Mouse (Mus musculus) hindbrain, postnatal 0 days (tissue): ENCODE results near the gene Golga5. TPM values are rescaled to one million over a fixed set of nuclear protein-coding genes. Genes with fewer than 3 reads are reported as not detected.

Experiments
- ATAC-seq: fragments of 200-750 bp; cut with Nextera tagmentation; 2 replicates; pipeline ENCODE4 v1.8.0; 2017; ENCODE audit warnings: mild to moderate bottlenecking, moderate TSS enrichment, moderate library complexity
- DNase-seq: peaks from one replicate; pipeline ENCODE4 v3.0.0-alpha.2; 2015; ENCODE audit warnings: low spot score
- H3K27ac ChIP-seq: fragments of 300-500 bp; sonication (generic); 2 replicates; pipeline ENCODE4 v1.5.1; 2014; ENCODE audit warnings: mild to moderate bottlenecking
- H3K27me3 ChIP-seq: fragments of 300-500 bp; sonication (generic); 2 replicates; pipeline ENCODE4 v1.6.1; 2014; ENCODE audit warnings: low read length, mixed read lengths; ENCODE audit not compliant: insufficient read depth
- H3K36me3 ChIP-seq: fragments of 300-500 bp; sonication (generic); 2 replicates; pipeline ENCODE4 v1.6.1; 2014; ENCODE audit warnings: low read length, mixed read lengths; ENCODE audit not compliant: insufficient read depth
- H3K4me1 ChIP-seq: fragments of 300-500 bp; sonication (generic); 2 replicates; pipeline ENCODE4 v1.6.1; 2014; ENCODE audit warnings: antibody characterized with exemption, low read length, mixed read lengths; ENCODE audit not compliant: insufficient read depth
- H3K4me2 ChIP-seq: fragments of 300-500 bp; sonication (generic); 2 replicates; pipeline ENCODE4 v1.6.1; 2014; ENCODE audit warnings: low read depth, mild to moderate bottlenecking, low read length, moderate library complexity, mixed read lengths
- H3K4me3 ChIP-seq: fragments of 300-500 bp; sonication (generic); 2 replicates; pipeline ENCODE4 v1.5.1; 2014; ENCODE audit warnings: low read length
- H3K9ac ChIP-seq: fragments of 300-500 bp; sonication (generic); replicated peaks from 2 replicates; pipeline ENCODE4 v1.6.1; 2014; ENCODE audit warnings: mild to moderate bottlenecking, low read length, moderate library complexity, mixed read lengths
- H3K9me3 ChIP-seq: fragments of 300-500 bp; sonication (generic); 2 replicates; pipeline ENCODE4 v1.6.1; 2016; ENCODE audit warnings: low read length, mixed read lengths
- CTCF ChIP-seq: IDR thresholded peaks from 2 replicates; pipeline ENCODE4 v1.5.1; 2016; ENCODE audit warnings: antibody characterized with exemption, control low read depth, low read depth
- WGBS: fragments of 180-500 bp; shearing (Covaris S2); extraction: QIAGEN DNeasy Blood & Tissue Kit; methylation state at CpG from one replicate; pipeline ENCODE4 v1.1.7; 2014; 5-methylcytosine and 5-hydroxymethylcytosine counted together
- polyA plus RNA-seq: library from polyadenylated mRNA; unstranded; fragments of >200 nt; fragmentation: Nextera tagmentation; extraction: Ambion mirVana; gene quantifications from 2 replicates; pipeline ENCODE4 v1.2.1, GENCODE M21; 2015
- total RNA-seq: library from RNA; depleted of rRNA; stranded (reverse); fragments of >200 nt; gene quantifications from 2 replicates; pipeline ENCODE4 v1.2.3, GENCODE M21; 2014

The Golga5 gene
- total and polyA plus RNA-seq, 2 experiments from 2014 or later, result 23.2 to 24.3 TPM

DNA sequence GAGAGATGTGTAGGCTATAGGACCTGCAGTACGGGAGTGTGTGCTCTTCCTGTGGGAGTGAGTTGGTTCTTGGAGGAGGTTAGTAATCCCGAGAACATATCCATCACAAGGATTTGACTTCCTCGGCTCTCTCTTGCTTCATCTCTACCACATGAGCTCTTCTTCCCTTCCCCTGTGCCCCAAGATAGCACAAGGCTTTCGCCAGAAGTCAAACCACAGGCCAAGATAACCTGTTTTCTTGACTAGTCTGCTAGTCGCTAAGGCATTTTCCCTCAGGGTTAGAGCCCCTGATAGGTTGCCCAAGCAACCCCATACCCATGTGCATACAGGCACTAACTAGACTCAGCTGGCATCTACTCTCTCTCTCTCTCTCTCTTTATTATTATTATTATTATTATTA lies 25.3 kb upstream of the Golga5 start:
- ATAC-seq, result no peak
- 85% methylated on average over 5 of the region's 5 CpGs for WGBS
- no peaks in the 10 kb centered on the region for H3K27me3 ChIP-seq

DNA sequence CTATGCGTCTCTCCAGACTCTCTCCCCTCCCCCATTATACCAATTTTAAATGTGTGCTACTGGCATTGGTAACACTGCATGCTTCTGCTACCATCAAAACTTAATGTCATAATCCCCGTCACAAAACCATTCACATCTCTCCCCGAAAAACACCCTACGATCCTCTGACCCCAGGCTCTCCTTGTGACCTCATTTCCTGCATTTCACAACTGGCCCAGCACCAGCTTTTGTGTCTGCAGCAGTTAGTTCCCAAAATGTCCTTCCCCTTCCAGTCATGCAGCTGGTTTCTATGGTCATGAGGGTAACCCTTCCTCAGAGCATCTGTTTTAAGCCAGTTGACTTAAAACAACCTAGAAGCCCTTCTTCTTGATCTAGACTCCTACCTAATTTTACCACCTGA lies 23.5 kb upstream of the Golga5 start:
- no peaks in the 10 kb centered on the region for H3K36me3 ChIP-seq
- H3K4me2 ChIP-seq, result no peak overlapping the region
- DNase-seq (no peak), ATAC-seq (no peak)
- no peaks in the 10 kb centered on the region for H3K27me3 ChIP-seq
- no peak overlapping the region for H3K9ac ChIP-seq
- H3K27ac ChIP-seq, result no peak overlapping the region
- no peaks in the 10 kb centered on the region for H3K9me3 ChIP-seq
- 79% methylated on average over 4 of the region's 4 CpGs for WGBS
- H3K4me3 ChIP-seq, result no peak overlapping the region
- no peak for TF ChIP-seq CTCF
- no peaks in the 10 kb centered on the region for H3K4me1 ChIP-seq

More for the DNA sequence above, 25.3 kb upstream of the Golga5 start:
- no peak for TF ChIP-seq CTCF
- no peak overlapping the region for H3K4me3 ChIP-seq
- no peak overlapping the region for H3K27ac ChIP-seq
- no peak for DNase-seq
- H3K4me2 ChIP-seq, result no peak overlapping the region
- no peak overlapping the region for H3K9ac ChIP-seq
- H3K9me3 ChIP-seq, result no peaks in the 10 kb centered on the region
- no peaks in the 10 kb centered on the region for H3K4me1 ChIP-seq
- H3K36me3 ChIP-seq, result no peaks in the 10 kb centered on the region

DNA sequence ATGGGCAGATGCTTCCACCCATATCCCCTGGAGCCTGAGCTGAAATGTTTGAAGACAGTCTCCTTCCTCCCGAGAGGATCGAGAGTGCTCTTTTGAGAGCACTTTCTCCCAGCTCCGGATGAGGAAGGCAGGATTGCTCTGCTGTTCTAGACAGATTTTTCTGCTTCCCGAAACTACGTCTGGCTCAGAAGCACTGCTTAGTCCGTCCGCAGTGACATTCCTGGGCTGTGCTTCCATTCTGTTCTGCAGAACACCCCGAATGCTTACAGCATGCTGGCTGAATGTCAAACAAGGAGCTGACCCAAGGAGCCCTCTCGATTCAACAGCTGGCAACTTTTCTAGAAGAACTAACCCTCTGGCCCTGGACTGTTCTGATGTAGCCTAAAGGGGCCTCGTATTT lies 18.5 kb upstream of the Golga5 start:
- 63% methylated on average over 10 of the region's 10 CpGs for WGBS
- DNase-seq, result no peak
- no peaks in the 10 kb centered on the region for H3K27me3 ChIP-seq
- no peak overlapping the region for H3K27ac ChIP-seq
- H3K9ac ChIP-seq, result no peak overlapping the region
- H3K4me3 ChIP-seq, result no peak overlapping the region
- no peak for ATAC-seq
- no peak overlapping the region for H3K4me2 ChIP-seq
- H3K4me1 ChIP-seq, result no peaks in the 10 kb centered on the region
- H3K9me3 ChIP-seq, result no peaks in the 10 kb centered on the region
- no peaks in the 10 kb centered on the region for H3K36me3 ChIP-seq
- TF ChIP-seq CTCF, result no peak

DNA sequence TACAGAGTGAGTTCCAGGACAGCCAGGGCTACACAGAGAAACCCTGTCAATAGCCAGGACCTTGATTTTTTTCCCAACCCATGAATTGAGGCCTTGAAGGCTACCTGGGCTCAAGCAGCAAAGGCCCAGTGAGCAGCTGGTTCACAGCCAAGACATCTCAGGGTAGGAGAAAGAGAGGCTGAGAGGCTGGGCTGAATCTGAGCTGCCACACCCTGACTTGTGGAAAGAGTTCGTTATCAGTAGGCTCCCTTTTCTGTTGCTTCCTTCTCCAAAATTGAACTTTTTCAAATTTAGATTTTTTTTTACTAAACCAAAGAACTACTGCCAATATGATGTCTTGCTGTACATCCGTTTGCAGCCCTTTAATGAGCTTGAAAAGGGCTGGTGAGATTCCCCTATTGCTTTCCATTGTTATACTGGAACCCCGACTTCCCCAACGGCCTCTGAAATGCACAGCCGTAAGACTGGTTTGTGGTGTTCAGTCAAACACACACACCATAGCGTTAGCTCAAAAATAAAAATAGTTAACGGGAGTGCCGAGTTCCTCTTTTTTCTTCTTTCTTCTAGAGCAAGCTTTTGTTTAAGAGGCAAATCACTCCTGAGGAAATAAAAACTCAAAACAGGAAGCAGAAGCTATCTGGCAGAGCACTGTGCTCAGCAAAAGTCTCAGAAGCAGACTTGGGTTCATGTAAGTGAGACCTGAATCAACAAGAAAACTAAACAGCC lies 17.6 kb upstream of the Golga5 start:
- H3K9me3 ChIP-seq, result no peaks in the 10 kb centered on the region
- no peaks in the 10 kb centered on the region for H3K36me3 ChIP-seq
- no peak overlapping the region for H3K9ac ChIP-seq
- 81% methylated on average over 8 of the region's 8 CpGs for WGBS
- no peak for ATAC-seq
- TF ChIP-seq CTCF, result no peak
- no peaks in the 10 kb centered on the region for H3K4me1 ChIP-seq
- no peak overlapping the region for H3K27ac ChIP-seq
- no peaks in the 10 kb centered on the region for H3K27me3 ChIP-seq
- H3K4me2 ChIP-seq, result no peak overlapping the region
- DNase-seq, result no peak
- no peak overlapping the region for H3K4me3 ChIP-seq

DNA sequence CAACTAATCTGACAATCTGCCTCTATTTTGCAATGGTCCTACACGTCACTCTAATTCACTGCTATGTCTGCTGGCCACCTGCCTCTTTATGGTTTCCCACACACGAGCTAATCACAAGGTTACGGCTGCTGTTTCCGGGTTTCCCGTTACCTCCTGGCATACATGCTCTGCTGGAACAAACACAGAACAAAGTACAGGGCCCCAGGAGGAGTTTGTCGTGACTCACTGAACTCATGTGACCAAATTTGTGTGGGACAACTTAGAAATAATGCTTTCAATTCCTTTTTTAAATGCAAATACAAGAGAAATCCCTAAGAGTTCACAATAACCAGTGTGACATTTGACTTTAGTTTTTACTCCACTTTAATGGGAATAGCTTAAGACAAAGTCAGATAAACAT lies 15.4 kb upstream of the Golga5 start:
- Histone ChIP-seq H3K27me3 (no peaks in the 10 kb centered on the region), H3K4me3 (no peak overlapping the region)
- no peak for TF ChIP-seq CTCF

DNA sequence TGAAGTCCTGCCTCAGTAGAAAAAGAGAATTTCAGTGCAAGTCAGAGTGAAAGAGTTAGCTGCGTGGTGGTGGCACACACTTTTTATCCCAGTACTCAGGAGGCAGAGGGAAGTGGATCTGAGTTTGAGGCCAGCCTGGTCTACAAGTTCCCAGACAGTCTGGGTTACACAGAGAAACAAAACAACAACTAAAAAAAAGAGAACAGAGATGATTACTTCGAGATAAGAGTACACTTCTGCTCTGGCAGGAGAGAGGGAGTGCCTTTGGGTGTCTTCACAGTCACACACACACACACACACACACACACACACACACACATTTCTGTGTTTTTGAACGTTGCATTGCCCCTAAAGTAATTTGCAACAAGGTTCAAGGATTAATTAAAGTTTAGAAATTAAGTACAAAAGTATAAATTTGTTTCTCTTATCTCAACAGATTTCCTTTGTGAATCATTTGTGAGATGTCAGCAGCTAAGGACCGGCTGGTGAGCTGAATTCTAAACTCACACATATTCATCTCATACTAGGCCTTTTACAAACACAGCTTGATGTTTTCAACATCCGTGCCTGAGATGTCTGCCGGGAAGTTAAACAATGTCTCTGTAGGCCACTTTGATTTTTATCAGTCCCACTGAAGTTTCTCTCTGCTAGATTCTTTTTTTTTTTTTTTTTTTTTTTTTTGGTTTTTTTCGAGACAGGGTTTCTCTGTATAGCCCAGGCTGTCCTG lies 12.3 kb upstream of the Golga5 start:
- Histone ChIP-seq H3K4me1 (no peaks in the 10 kb centered on the region), H3K36me3 (no peaks in the 10 kb centered on the region), H3K9me3 (no peaks in the 10 kb centered on the region), H3K27ac (no peak overlapping the region), H3K4me2 (no peak overlapping the region), H3K27me3 (no peaks in the 10 kb centered on the region), H3K4me3 (no peak overlapping the region), H3K9ac (no peak overlapping the region)
- DNase-seq, result no peak
- TF ChIP-seq CTCF, result no peak
- ATAC-seq, result no peak
- WGBS, result 73% methylated on average over 6 of the region's 7 CpGs

More for the DNA sequence above, 15.4 kb upstream of the Golga5 start:
- ATAC-seq (no peak), DNase-seq (no peak)
- Histone ChIP-seq H3K4me2 (no peak overlapping the region), H3K9me3 (no peaks in the 10 kb centered on the region), H3K4me1 (no peaks in the 10 kb centered on the region), H3K9ac (no peak overlapping the region), H3K27ac (no peak overlapping the region), H3K36me3 (no peaks in the 10 kb centered on the region)
- 51% methylated on average over 6 of the region's 6 CpGs for WGBS

DNA sequence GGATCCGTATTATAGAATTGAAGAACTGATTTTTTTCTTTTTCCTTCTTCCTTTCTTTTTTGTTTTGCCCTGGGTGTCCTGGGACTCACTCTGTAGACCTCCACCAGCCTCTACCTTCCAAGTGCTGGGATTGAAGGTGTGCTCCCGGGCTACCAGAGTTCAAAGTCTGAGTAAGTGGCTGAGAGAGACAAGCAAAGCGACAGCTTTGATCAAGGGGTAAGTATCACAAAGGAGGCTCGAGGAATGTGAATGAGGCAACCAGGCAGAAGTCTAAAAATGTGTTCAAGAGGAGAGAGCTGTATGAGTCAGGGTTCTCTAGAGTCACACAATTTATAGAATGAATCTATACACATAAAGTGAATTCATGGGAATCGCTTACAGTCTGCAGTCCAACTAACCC lies 8.9 kb upstream of the Golga5 start:
- Histone ChIP-seq H3K4me1 (no peaks in the 10 kb centered on the region), H3K9me3 (no peaks in the 10 kb centered on the region), H3K4me2 (no peak overlapping the region), H3K27me3 (no peaks in the 10 kb centered on the region), H3K36me3 (no peaks in the 10 kb centered on the region), H3K4me3 (no peak overlapping the region), H3K9ac (no peak overlapping the region), H3K27ac (no peak overlapping the region)
- ATAC-seq (no peak), DNase-seq (no peak)
- no peak for TF ChIP-seq CTCF
- WGBS, result 81% methylated on average over 5 of the region's 5 CpGs
